Mouse (Mus musculus) liver, postnatal 0 days (tissue): ENCODE results near the gene Gm42878.

Source experiments
- CTCF ChIP-seq: sonication (generic); IDR thresholded peaks from 2 replicates; pipeline ENCODE4 v1.5.1; 2016; ENCODE audit warnings: antibody characterized with exemption, low read depth
- EP300 ChIP-seq: IDR thresholded peaks from 2 replicates; pipeline ENCODE4 v1.6.1; 2016; ENCODE audit warnings: antibody characterized with exemption, low read depth, mild to moderate bottlenecking

- no peak for TF ChIP-seq CTCF
- no peak for TF ChIP-seq EP300
Observed at GRCm38 (mm10) chr5:121484801-121485200, 60.5 kb downstream of the Gm42878 start.
